Mouse (Mus musculus) heart, postnatal 0 days (tissue): Measurements from ENCODE around the gene Ucp3.

Experiments used
- CTCF ChIP-seq: IDR thresholded peaks from 2 replicates; pipeline ENCODE4 v1.5.1; 2016; ENCODE audit warnings: antibody characterized with exemption, control low read depth, low read depth
- EP300 ChIP-seq: IDR thresholded peaks from 2 replicates; pipeline ENCODE4 v1.6.1; 2016; ENCODE audit warnings: antibody characterized with exemption, low read depth

DNA sequence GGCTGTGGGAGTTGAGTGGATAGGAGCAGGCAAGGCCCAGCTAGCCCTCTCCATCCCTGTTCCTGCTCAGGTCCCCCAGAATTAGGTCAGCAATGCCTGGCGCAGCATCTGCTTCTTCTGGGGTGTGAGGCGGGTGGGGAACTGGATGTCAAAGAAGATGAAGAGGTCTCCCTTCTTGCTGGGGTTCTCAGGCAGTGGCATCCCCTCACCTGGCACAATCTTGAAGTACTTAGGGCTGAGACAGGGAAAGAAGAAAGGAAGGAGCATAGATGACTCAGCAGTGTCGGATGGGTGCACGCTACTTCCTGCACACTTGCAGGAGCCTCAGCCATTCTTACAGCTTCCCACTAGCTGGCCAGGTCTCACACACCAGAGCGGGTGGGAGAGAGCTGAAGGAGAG is 30.3 kb downstream of the Ucp3 start:
- TF ChIP-seq CTCF (no peak), EP300 (no peak)
